Mouse (Mus musculus) inflammation-experienced regulatory T-cells, adult 16 weeks (primary cell): ENCODE results near the gene Tesmin. TPM values are rescaled to one million over a fixed set of nuclear protein-coding genes. Genes with fewer than 3 reads are reported as not detected.

Experiments
- polyA plus RNA-seq: library from polyadenylated mRNA; unstranded; fragments of 100-300 nt; shearing (Covaris generic); gene quantifications from one replicate; pipeline ENCODE4 v1.2.1, GENCODE M21; 2017

The Tesmin gene
- not detected for polyA plus RNA-seq

DNA sequence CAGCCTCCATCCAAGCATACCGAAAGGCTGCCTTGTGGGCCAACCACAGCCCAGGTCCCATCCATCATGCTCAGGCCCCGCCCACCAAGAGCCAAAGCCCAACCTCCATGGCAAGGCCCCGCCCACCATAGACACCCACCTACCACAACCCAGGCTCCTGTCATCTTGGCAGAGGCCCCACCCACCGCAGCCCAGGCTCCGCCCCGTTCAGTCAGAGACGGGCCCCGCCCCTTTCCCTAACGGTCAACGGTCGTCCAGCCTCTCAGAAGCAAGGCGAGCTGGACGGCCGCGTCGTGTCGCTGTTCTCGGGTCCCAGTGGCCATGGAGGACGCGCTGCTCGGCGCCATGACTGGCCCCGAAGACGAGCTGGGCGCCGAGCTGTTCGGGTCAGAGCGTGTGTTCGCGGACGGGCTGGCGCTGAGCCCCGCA is at the start of gene Tesmin:
Tesmin (plus strand) TSS at position 229 of the 429 bp plus-strand sequence.

DNA sequence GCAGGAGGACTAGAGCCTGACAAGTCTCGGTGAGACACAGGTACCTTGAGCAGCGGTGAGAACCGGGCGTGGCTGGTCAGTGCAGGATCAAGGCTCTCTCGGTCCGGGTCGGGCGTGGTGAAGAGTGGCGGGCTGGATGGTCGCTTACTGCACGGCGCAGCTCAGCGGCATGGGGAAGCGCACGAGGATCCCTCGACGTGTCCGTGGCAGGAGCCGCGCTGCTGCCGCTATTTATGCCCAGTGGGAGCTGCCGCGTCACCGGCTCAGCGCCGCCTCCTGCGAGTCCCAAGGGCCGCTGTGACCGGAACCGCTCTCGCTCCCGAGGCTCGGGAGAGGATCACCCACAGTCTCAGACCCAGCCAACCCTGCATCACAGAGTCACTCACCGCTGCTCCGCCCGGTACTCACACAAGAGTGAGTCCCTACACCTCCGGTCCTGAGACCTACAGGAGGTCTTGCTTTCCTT is 25.6 kb downstream of the Tesmin start, which contains the start of gene Gal:
Gal (minus strand) TSS at position 277 of the 466 bp plus-strand sequence.

Other genes with a start within 250 kb of the Tesmin start
- gene Mrpl21, start 106.0 kb upstream of the Tesmin start, polyA plus RNA-seq: 98.6 TPM
- 20.9 TPM for gene Ighmbp2, start 105.8 kb upstream of the Tesmin start, polyA plus RNA-seq
- gene Cpt1a, start 66.5 kb upstream of the Tesmin start, polyA plus RNA-seq: 47.4 TPM
- gene Gal, start 25.7 kb downstream of the Tesmin start, polyA plus RNA-seq: 6.6 TPM
- gene Ppp6r3, start 186.9 kb downstream of the Tesmin start, polyA plus RNA-seq: 101 TPM